Mouse (Mus musculus): ENCODE data around the gene Ctnna2. TPM values are rescaled to one million over a fixed set of nuclear protein-coding genes. Genes with fewer than 3 reads are reported as not detected.

Gene Ctnna2
- total RNA-seq (2014; rRNA removed) (150 TPM in 2 replicates), polyA plus RNA-seq (2015; fragmentation: Nextera tagmentation; extraction: Ambion mirVana) (83.5 and 95.0 TPM in 2 replicates)

- H3K4me2 ChIP-seq (ENCODE audit: low read depth, low read length) = peak within 1 kb of the TSS; percentile 67
- ATAC-seq = peak; percentile 97
- H3K4me1 ChIP-seq (ENCODE audit: insufficient read depth, low read length) = peaks cover 20% of the 10 kb centered on the region; the same call in 1 of the 2 replicates
- 2% methylated on average over 42 of the region's 58 CpGs for WGBS
- no peaks in the 10 kb centered on the region for H3K9me3 ChIP-seq (ENCODE audit: low read length)
- peak within 1 kb of the TSS; percentile 88 for H3K27ac ChIP-seq
- no peaks in the 10 kb centered on the region for H3K36me3 ChIP-seq (ENCODE audit: insufficient read depth, low read length)
- H3K27me3 ChIP-seq (ENCODE audit: insufficient read depth, low read length) = no peaks in the 10 kb centered on the region
- DNase-seq (ENCODE audit: low spot score) = peak; percentile 98
- peak within 1 kb of the TSS; percentile 67 for H3K4me3 ChIP-seq (ENCODE audit: low read length)
- peak; percentile 43 for TF ChIP-seq CTCF (IDR thresholded peaks at IDR 0.05; ENCODE audit: low read depth)
- H3K9ac ChIP-seq (replicated peaks; ENCODE audit: low read length) = peak within 1 kb of the TSS; percentile 60
Observed at GRCm38 (mm10) chr6:77979241-77979961, at the start of gene Ctnna2. Ctnna2 (minus strand) TSS chr6:77979699.

GRCm38 (mm10) chr6:77980137-77981052 is 896 bp upstream of the Ctnna2 start:
- Histone ChIP-seq H3K36me3 (ENCODE audit: insufficient read depth, low read length) (no peaks in the 10 kb centered on the region), H3K9me3 (ENCODE audit: low read length) (no peaks in the 10 kb centered on the region), H3K4me3 (ENCODE audit: low read length) (peak overlapping the region; percentile 67), H3K9ac (replicated peaks; ENCODE audit: low read length) (peak overlapping the region; percentile 60), H3K27me3 (ENCODE audit: insufficient read depth, low read length) (no peaks in the 10 kb centered on the region), H3K4me1 (ENCODE audit: insufficient read depth, low read length) (peaks cover 20% of the 10 kb centered on the region; the same call in 1 of the 2 replicates), H3K27ac (peak overlapping the region; percentile 88), H3K4me2 (ENCODE audit: low read depth, low read length) (peak overlapping the region; percentile 67)
- WGBS = 5% methylated on average over 15 of the region's 15 CpGs
- no peak for TF ChIP-seq CTCF (IDR thresholded peaks at IDR 0.05; ENCODE audit: low read depth)
- DNase-seq (ENCODE audit: low spot score) (peak; percentile 36), ATAC-seq (peak; percentile 25)

GRCm38 (mm10) chr6:77978476-77979240 is 841 bp downstream of the Ctnna2 start:
- no peaks in the 10 kb centered on the region for H3K27me3 ChIP-seq (ENCODE audit: insufficient read depth, low read length)

GRCm38 (mm10) chr6:77970545-77971242 is 8.8 kb downstream of the Ctnna2 start:
- Histone ChIP-seq H3K9me3 (ENCODE audit: low read length) (no peaks in the 10 kb centered on the region), H3K4me3 (ENCODE audit: low read length) (no peak overlapping the region), H3K4me1 (ENCODE audit: insufficient read depth, low read length) (peaks cover 12% of the 10 kb centered on the region; the same call in 1 of the 2 replicates), H3K4me2 (ENCODE audit: low read depth, low read length) (peak overlapping the region; percentile 41), H3K27me3 (ENCODE audit: insufficient read depth, low read length) (no peaks in the 10 kb centered on the region), H3K27ac (no peak overlapping the region), H3K9ac (replicated peaks; ENCODE audit: low read length) (no peak overlapping the region), H3K36me3 (ENCODE audit: insufficient read depth, low read length) (no peaks in the 10 kb centered on the region)
- no peak for TF ChIP-seq CTCF (IDR thresholded peaks at IDR 0.05; ENCODE audit: low read depth)
- WGBS = 26% methylated on average over 10 of the region's 10 CpGs
- ATAC-seq = peak; percentile 66; the same call in 1 of the 2 replicates
- DNase-seq (ENCODE audit: low spot score) = peak; percentile 60

More at GRCm38 (mm10) chr6:77978476-77979240, 841 bp downstream of the Ctnna2 start:
- DNase-seq (ENCODE audit: low spot score) = peak; percentile 36
- TF ChIP-seq CTCF (IDR thresholded peaks at IDR 0.05; ENCODE audit: low read depth) = no peak
- WGBS = 2% methylated on average over 10 of the region's 10 CpGs
- H3K4me3 ChIP-seq (ENCODE audit: low read length) = peak overlapping the region; percentile 67
- H3K9ac ChIP-seq (replicated peaks; ENCODE audit: low read length) = peak overlapping the region; percentile 60
- H3K27ac ChIP-seq = peak overlapping the region; percentile 88
- H3K36me3 ChIP-seq (ENCODE audit: insufficient read depth, low read length) = no peaks in the 10 kb centered on the region
- peak; percentile 33 for ATAC-seq
- no peaks in the 10 kb centered on the region for H3K9me3 ChIP-seq (ENCODE audit: low read length)
- H3K4me1 ChIP-seq (ENCODE audit: insufficient read depth, low read length) = peaks cover 20% of the 10 kb centered on the region; the same call in 1 of the 2 replicates
- H3K4me2 ChIP-seq (ENCODE audit: low read depth, low read length) = peak overlapping the region; percentile 67

GRCm38 (mm10) chr6:77969774-77970173 is 9.7 kb downstream of the Ctnna2 start:
- no peak for DNase-seq (ENCODE audit: low spot score)
- 15% methylated on average over 4 of the region's 4 CpGs for WGBS
- Histone ChIP-seq H3K9me3 (ENCODE audit: low read length) (no peaks in the 10 kb centered on the region), H3K27me3 (ENCODE audit: insufficient read depth, low read length) (no peaks in the 10 kb centered on the region), H3K27ac (no peak overlapping the region), H3K9ac (replicated peaks; ENCODE audit: low read length) (no peak overlapping the region), H3K4me1 (ENCODE audit: insufficient read depth, low read length) (peaks cover 12% of the 10 kb centered on the region; the same call in 1 of the 2 replicates), H3K4me3 (ENCODE audit: low read length) (no peak overlapping the region), H3K36me3 (ENCODE audit: insufficient read depth, low read length) (no peaks in the 10 kb centered on the region), H3K4me2 (ENCODE audit: low read depth, low read length) (peak overlapping the region; percentile 23; the same call in 1 of the 2 replicates)
- no peak for ATAC-seq
- no peak for TF ChIP-seq CTCF (IDR thresholded peaks at IDR 0.05; ENCODE audit: low read depth)

All from hindbrain, postnatal 0 days (tissue).